Mouse (Mus musculus): ENCODE data around the gene Clasp1.

Gene Clasp1

DNA sequence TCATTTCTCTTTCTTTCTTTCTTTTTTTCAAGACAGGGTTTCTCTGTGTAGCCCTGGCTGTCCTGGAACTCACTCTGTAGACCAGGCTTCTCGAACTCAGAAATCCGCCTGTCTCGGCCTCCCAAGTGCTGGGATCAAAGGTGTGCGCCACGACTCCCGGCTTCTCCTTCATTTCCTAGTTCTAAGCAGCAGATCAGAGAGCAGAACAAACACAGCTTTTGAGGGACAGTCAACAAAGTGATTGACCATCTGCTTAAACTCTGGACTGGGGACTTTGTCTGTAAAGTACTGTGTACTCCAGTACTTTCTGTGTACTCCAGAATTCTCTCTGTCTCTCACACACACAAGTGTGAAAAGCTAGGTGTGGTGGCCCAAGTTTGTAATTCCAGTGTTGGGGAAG lies 14.1 kb downstream of the Clasp1 start:
- no peak for DNase-seq (ENCODE audit: low read depth, low spot score)

DNA sequence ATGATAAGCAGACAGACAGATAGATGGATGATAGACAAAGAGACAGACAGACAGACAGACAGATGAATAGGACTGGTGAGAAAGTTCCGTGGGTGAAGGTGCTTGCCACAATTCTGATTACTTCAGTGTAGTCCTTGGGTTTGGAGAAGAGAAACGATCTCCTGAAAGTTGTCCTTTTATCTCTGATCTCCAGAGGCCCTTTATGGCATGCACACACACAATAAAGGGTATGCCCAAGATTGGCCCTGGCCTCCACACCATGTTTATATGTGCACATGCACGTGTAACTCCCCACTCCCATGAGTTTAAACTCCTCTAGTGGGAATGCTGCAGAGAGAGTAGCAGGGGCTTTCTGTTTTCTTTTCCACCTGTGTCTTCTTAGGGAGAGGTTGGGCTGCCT lies 14.6 kb downstream of the Clasp1 start:
- DNase-seq (ENCODE audit: low read depth, low spot score) = no peak

DNA sequence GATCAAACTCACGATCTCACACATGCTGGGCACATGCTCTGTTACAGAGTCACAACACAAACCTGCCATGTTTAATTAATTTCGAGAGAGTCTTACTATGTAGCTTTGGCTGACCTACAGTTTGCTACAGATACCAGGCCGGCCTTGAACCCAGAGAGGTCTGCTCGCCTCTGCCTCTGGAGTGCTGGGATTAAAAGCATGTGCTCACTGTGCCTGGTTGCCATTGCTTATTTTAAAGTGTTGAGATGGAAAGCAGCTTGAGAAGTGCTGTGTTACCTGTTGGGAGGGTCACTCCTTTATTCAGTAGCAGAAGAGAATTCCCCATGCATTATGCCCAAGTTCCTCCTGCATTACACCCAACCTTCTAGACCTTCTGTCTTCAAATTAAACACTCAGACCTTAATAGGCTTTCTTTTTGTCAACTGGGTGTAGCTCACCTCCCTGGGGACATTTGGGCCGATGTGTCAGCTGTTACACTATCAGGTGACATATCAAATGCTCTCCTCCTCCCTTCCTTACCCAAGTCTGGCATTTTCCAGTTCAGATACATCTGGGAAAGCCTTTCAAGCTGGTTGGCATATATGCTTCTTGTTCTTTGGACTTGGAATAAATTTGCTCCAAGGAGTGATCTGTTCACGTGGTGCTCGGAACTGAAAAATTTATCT lies 18.9 kb downstream of the Clasp1 start:
- no peak for DNase-seq (ENCODE audit: low read depth, low spot score)

DNA sequence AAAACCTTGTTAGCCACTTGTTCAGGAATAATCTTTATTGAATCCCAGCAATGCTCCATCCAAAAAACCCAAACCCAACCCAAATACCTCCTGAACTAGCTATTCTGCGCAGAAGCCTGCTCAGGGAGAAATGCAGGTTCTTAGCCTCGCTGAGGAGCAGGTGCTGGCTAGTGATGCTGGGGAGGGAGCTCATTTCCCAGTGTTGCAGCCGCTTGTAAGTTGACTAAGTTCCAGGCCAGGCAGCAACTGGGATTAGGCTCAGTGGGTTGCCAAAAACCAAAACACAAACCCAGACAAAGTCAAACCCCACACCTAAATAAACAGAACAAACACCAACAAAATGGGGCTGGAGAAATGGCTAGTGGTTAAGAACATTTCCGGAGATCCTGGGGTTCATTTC lies 20.4 kb downstream of the Clasp1 start:
- DNase-seq (ENCODE audit: low read depth, low spot score) = no peak

DNA sequence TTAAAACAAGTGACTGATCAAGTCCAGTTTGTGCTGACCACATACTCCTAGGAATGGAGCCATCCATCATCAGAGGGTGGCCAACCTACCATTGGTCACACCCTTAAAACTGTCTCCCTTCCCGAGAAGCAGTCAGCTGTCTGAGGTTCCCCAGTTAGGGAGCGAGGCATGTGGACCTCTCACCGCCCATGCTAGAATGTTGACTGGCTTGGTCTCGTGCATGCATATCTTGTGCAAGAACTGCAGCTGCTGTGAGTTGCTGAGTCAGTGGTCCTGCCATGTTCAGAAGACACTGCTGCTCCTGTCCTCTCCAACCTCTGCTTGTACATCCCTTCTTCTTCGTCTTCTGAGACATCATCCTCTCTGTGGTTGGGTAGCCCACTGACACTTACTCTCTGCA lies 22.0 kb downstream of the Clasp1 start:
- no peak for DNase-seq (ENCODE audit: low read depth, low spot score)

DNA sequence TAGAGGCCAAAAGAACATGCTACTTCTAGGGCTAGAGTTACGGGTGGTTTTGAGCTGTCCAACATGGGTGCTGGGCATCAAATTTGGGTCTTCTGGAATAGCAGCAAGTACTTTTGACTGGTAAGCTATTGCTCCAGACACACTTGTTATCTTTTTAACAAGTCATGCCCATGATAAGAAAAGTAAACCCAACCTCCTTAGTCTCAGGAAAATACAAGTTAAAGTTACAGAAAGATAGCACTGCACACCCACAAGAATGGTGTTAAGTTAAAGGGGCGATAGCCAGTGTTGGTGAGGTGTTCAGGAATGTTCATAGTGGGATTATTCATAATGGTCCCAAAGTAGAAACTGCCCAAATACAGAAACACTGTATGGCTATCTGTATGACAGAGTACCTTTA lies 24.3 kb downstream of the Clasp1 start:
- DNase-seq (ENCODE audit: low read depth, low spot score) = no peak

DNA sequence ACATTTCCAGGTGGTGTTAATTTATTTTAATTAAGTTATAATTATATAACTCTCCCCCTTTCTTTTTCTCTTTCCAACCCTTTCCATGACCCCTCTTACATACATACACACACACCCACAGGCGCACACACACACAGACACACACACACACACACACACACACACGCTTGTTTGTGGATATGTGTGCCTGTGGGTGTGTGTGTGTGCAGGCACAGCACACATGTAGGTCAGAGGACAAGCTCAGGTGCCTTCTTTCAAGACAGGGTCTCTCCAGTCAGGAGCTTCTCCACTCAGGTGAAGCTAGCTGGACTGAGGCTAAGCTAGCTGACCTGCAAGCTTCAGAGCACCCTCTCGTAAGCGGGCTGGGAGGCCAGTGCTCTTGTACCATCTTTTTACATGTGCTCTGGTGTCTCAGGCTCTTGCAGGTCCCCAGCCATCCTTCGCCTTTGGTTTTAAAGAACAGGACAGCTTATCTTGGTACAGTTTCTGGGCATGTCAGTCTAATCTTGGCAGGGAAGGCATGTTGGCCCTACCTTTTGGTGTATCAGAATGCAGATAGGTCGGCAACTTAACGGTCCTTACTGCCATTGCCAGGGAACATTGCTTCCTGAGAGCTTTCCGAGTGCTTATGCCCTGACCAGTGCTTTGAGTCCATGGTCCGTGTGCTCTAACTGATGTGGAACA lies 28.3 kb downstream of the Clasp1 start:
- DNase-seq (ENCODE audit: low read depth, low spot score) = no peak

DNA sequence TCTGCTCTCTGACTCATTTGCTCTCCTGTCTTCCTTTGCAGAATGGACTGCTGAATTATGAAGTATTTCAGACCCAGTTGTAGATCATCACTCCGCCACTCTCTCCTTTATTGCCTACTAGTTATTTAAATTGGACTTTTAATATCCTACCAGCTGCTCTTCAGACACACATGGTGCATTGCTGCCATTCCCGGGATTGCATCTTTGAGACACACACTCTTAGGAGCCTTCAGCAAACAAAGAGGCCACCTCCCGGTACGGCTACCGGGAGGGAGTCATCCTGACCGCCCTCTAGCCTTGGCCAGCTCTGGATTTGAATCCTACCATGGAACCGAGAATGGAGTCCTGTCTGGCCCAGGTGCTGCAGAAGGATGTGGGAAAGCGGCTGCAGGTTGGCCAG lies 30.5 kb downstream of the Clasp1 start:
- DNase-seq (ENCODE audit: low read depth, low spot score) = no peak

DNA sequence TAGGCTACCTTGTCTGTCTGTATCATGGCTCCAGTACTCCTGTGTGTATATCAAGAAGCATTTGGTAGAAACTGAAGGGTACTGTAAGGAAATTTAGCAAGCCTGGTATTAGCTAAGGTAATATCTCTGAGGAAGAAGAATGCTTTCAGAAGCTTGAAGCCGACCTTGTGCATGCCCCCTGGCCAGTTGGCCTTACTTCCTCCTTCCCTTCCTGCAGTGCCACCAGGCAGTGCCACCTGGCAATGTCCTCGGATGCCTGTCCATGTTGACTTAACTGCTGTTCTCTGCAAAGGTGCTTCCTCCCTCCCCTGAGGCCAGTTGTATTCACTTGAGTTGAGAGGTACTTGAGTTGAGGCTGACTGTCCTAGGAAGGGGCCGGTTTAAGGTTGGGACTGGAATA lies 32.3 kb downstream of the Clasp1 start:
- DNase-seq (ENCODE audit: low read depth, low spot score) = no peak

DNA sequence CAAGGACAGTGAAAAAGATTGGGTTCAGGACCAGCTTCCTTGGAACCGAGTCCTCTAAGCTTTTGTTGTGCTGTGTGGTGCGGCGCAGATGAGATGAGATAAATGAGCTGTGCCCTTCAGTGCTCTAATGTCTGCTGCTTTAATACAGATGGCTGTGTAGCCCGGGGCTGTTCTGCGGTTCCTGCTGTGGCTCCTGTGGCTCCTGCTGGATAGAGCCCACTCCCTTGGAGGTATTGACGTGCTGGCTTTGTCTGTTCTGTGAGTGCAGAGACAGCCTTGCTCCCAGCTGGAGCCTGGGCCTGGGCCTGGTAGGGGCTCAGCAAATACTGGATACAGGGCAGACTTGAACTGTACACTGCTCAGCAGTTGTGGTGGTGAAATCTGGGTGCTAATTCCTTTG lies 34.0 kb downstream of the Clasp1 start:
- DNase-seq (ENCODE audit: low read depth, low spot score) = no peak

DNA sequence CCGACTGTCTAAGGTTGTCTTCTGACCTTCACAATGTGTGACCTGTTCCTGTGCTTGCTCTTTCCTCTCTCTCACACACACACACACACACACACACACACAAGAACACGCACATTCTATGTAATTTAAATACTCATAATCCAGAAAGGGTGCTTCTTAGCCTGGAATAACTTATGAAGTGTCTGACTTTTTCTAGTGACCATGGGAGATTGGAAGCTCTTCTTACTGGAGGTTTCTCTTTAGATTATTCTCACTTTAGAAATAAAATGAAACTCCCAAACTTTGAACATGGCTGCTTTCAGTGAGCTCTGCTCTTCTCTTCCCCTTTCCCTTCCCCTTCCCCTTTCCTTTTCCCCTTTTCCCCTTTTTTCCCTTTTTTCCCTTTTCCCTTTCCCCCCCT lies 37.1 kb downstream of the Clasp1 start:
- no peak for DNase-seq (ENCODE audit: low read depth, low spot score)

DNA sequence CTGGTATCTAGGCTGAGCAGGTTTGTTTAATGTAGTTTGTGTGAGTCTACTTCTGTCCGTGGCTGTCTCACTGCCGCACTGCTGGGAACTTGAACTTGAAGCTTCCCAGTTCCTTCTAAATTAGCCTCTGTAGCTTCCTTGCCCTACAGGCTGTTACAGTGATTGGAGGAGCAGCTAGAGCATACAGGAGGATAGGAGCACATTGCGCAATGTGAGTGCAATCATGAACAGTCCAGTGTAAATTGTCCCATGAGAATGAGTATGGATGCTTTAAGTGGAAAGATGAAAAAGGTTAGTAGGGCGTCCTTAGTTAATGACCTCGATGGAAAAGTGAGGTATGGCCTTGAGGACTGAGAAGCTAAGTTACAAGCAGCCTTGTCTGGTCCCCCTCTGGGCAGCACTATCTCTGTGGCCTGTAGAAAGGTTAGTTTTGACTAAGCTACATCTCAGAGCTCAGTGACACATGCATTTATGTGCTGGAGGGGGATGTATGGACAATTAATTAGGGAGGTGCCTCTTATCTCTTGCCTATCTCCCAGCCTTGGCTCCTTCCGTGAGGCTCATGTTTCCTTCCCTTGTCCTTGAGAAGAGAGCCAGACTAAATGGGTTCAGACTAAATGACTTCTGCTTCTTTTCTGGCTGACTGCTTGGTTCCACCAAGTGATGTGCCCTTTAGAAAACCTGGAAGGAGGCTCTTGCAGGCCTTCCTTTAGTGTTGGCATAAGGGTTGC lies 39.7 kb downstream of the Clasp1 start:
- no peak for DNase-seq (ENCODE audit: low read depth, low spot score)

DNA sequence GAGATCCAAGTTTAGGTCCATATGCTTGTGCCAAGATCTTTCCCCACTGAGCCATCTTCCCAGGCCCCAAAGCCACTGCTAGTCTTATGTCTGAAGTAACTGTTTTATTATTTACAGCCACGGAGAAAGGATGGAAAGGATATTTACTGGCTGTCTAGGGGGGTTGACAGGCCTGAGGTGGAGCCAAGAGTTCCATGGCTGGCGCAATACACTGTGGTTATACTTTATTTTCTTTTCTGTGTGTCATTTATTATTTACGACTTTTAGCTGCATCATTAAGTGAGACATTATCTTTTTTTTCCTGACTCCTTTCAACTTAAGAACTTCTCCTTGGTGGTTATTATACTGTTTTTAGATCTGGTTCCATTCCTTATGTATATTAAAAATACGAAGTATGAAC lies 42.7 kb downstream of the Clasp1 start:
- no peak for DNase-seq (ENCODE audit: low read depth, low spot score)

DNA sequence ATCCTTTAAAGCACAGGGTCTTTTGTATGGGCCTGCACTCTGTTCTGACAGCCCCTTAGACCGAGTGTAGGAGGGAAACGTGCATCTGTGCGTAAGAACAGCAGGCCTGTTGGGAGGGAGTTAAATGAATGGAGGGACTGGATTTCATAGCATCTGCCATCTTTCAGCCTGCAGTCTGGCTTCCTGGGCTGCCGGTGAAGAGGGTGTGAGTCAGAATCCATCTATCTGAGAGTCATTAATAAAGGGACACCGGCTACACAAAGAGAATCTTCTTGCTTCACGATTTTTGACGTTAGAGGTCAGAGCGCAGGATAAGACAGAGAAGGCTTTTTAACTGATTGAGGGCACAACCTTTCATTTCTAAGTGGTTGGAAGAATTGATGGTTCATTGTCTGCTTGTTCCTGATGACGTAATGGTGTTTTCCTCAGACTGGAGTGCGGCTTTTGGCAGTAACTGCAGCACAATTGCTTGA lies 46.2 kb downstream of the Clasp1 start:
- DNase-seq (ENCODE audit: low read depth, low spot score) = no peak

DNA sequence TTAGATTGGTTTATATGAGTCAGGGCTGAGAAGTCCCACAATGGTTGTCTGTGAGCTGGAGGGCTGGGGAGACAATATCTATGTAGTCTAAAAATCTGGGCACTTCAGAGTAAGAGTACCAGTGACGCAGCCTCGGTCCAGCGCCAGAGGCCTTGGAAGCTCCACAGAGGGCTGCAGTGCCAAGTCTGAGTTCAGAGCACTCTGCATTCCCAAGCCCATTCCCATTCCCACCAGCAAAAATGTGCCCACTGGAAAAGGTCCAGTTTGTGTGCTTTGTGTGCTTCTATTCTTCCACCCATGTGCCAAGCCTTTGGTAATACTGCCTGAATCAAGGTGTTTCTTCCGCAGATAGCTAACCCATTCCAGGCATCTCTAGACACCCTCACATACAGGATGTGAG lies 49.0 kb downstream of the Clasp1 start:
- DNase-seq (ENCODE audit: low read depth, low spot score) = no peak

DNA sequence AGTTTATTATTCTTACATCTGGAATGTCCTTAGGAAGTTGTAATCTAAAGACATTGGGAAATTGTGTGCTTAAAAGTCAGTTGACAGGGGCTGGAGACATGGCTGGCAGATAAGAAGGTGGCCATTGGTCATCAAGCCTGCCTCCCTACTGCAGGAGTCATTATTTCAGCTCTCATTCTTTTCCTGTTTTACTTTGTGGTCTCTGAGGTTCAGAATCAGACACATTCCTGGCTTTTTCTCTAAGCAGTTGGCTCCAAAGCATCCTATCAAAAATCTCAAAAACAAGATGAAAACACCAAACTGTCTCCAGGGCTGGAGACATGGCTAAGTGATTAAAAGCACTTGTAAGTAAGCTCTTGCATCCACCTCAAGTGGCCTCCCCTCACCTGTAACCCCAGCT lies 49.5 kb downstream of the Clasp1 start:
- no peak for DNase-seq (ENCODE audit: low read depth, low spot score)

DNA sequence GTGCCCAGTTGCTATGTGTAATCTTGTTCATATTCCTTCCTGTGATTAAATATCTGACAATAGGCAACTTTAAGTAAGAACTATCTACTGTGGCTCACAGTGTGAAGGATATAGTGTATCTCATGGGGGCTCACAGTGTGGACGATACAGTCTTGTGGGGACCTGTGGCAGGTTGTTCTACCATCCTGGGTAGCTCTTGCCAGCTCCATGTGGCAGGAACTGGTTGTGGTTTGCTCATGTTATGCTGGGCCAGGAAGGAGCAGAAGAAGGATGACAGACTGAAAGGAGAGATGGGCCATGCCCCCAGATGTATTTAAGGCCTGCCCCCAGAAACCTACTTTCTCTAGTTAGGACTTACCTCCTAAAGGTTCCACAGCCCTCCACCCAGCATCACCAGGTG lies 51.7 kb downstream of the Clasp1 start:
- DNase-seq (ENCODE audit: low read depth, low spot score) = no peak

DNA sequence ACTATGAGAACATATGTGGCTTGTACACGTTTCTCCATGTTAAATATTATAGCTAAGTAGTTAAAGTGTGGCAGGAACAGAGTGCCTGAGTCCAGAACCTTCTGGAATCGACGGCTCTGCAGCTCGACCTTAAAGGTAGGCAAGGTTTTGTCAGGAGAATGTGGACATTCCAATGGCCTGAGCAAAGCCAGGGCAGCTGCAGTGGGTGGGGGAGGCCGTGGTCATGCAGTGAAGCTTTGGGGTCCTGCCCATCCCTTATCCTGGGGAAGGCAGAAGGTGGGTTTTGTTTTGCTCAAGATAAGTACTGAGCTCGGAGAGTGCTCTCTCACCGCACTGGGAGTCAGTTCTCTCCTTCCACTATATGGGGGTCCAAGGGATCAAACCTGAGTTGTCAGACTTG lies 55.6 kb downstream of the Clasp1 start:
- no peak for DNase-seq (ENCODE audit: low read depth, low spot score)

DNA sequence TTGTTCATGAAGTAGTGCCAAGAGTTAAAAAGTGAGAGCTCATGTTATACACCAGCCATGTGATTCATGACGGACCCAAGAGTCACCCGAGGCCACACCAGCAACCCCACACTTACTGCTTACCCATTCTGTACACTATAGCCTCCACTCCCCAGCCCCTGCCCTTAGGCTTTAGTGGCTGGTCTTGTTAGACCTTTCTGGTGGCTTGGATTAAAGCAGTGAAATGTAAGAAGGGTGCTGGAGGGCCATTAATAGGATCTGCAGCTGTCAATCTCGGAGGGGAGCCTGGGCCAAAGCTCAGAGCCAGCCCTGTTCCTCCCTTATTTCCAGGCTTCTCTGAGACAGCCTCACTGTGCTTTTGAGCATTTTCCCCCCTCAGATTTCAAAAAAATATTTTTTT lies 56.1 kb downstream of the Clasp1 start:
- no peak for DNase-seq (ENCODE audit: low read depth, low spot score)

DNA sequence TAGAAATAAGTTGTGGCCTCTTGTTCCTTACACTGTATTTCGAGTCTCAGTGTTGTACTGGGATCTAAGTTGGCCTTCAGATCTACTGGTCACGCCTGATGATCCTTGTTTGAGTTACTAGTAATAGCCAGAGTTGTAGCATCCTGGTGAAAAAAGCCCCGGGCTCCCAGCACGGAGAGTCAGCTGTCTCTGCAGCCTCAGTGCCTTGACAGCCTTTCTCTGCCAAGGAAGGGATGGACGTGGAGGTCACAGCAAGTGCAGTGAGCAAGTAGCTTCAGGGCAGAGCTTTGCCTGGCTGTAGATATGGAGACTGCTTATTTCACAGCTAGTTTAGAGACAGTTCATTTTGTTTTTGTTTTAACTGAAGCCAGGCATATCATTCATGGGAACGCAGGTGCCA lies 56.6 kb downstream of the Clasp1 start:
- DNase-seq (ENCODE audit: low read depth, low spot score) = no peak

DNA sequence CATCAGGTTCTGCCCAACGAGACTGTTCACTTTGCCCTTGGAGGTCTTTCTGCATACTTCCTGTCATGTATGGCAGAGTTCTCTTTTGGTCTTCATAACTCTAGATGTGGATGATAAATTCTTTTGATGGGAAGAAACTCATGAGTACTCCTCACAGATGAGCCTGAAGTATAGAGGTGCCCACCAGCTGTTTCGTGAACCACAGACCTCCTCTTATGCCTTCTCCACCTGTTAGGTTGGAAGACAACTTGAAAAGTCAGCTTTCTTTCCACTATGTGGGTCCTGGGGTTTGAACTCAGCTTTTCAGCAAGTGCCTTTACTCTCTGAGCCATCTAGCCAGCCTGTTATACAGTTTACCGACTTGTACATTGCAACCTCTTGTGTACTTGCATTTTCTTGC lies 57.1 kb downstream of the Clasp1 start:
- DNase-seq (ENCODE audit: low read depth, low spot score) = no peak

DNA sequence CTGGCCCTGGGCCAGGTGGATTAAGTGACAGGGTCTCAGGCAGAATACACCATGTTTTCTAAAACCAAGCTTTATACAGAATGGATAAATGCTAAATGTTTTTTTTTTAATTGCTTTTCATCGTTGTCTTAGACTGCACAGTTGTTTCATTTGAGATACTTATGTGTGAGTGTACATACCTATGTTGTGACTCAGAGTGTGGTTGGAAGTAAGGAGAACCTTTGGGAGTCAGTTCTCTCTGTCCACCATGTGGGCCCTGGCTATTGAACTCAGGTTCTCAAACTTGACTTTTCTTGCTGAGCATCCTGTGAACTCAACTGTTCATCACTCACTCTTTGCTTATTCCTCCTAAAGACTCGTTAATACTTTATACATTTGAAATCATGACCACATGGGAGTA lies 58.3 kb downstream of the Clasp1 start:
- no peak for DNase-seq (ENCODE audit: low read depth, low spot score)

DNA sequence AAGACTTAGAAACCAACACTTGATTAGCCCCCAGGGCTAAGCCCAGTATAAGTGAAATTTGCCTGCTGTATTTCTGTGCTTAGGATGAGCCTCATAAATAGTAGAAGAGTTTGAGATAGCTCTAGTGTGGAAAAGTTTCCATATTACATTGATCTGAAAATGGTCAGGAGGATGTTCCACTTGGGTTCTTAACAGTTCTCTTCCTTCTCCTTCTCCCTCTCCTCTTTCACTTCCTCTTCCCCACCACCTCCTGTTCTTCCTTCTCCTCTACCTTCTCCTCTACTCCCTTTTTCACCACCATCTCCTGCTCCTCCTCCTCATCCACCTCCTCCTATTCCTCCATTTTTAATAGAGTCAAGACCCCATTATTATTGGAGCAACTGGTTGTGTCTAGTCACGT lies 59.4 kb downstream of the Clasp1 start:
- DNase-seq (ENCODE audit: low read depth, low spot score) = no peak

Measured in WW6 (cell line).